Mouse (Mus musculus) lung, embryonic 14.5 days (tissue): ENCODE results near the gene Ahcyl2. TPM values are rescaled to one million over a fixed set of nuclear protein-coding genes. Genes with fewer than 3 reads are reported as not detected.
A peak's percentile ranks its signal among the peaks of the same experiment; 100 is the strongest.

Experiments used
- ATAC-seq: fragments of 200-750 bp; cut with Nextera tagmentation; 2 replicates; pipeline ENCODE4 v1.8.0; 2017; ENCODE audit warnings: mild to moderate bottlenecking, moderate TSS enrichment, moderate library complexity; ENCODE audit not compliant: insufficient read depth
- DNase-seq: peaks from one replicate; pipeline ENCODE4 v3.0.0-alpha.2; 2015
- H3K27ac ChIP-seq: fragments of 300-500 bp; sonication (generic); 2 replicates; pipeline ENCODE4 v1.5.1; 2014; ENCODE audit warnings: low read depth, mild to moderate bottlenecking, moderate library complexity
- H3K27me3 ChIP-seq: fragments of 300-500 bp; sonication (generic); 2 replicates; pipeline ENCODE4 v1.6.1; 2014; ENCODE audit warnings: low read length, control low read depth; ENCODE audit not compliant: insufficient read depth
- H3K36me3 ChIP-seq: fragments of 300-500 bp; sonication (generic); 2 replicates; pipeline ENCODE4 v1.6.1; 2014; ENCODE audit warnings: control low read depth; ENCODE audit not compliant: insufficient read depth
- H3K4me1 ChIP-seq: fragments of 300-500 bp; sonication (generic); 2 replicates; pipeline ENCODE4 v1.6.1; 2014; ENCODE audit warnings: antibody characterized with exemption, control low read depth; ENCODE audit not compliant: insufficient read depth
- H3K4me2 ChIP-seq: fragments of 300-500 bp; sonication (generic); 2 replicates; pipeline ENCODE4 v1.6.1; 2014; ENCODE audit warnings: mild to moderate bottlenecking
- H3K4me3 ChIP-seq: fragments of 300-500 bp; sonication (generic); 2 replicates; pipeline ENCODE4 v1.5.1; 2014; ENCODE audit warnings: low read depth, low read length
- H3K9ac ChIP-seq: fragments of 300-500 bp; sonication (generic); 2 replicates; pipeline ENCODE4 v1.6.1; 2014
- H3K9me3 ChIP-seq: fragments of 300-500 bp; sonication (generic); 2 replicates; pipeline ENCODE4 v1.6.1; 2016; ENCODE audit warnings: low read depth, low read length, control low read depth
- CTCF ChIP-seq: IDR thresholded peaks from 2 replicates; pipeline ENCODE4 v1.5.1; 2016; ENCODE audit warnings: antibody characterized with exemption, low read depth
- WGBS: fragments of 180-500 bp; shearing (Covaris S2); extraction: QIAGEN DNeasy Blood & Tissue Kit; methylation state at CpG from one replicate; pipeline ENCODE4 v1.1.7; 2014; 5-methylcytosine and 5-hydroxymethylcytosine counted together
- polyA plus RNA-seq: library from polyadenylated mRNA; unstranded; fragments of >200 nt; fragmentation: Nextera tagmentation; extraction: Ambion mirVana; gene quantifications from 2 replicates; pipeline ENCODE4 v1.2.1, GENCODE M21; 2014

The Ahcyl2 gene
- polyA plus RNA-seq, 1 experiment from 2014 or later: 12.4 TPM

- 83% methylated on average over 2 of the region's 2 CpGs for WGBS
Observed at GRCm38 (mm10) chr6:29841461-29841860, 73.7 kb downstream of the Ahcyl2 start.

GRCm38 (mm10) chr6:29847643-29848166, 79.9 kb downstream of the Ahcyl2 start:
- H3K9ac ChIP-seq: no peak overlapping the region
- H3K36me3 ChIP-seq: no peaks in the 10 kb centered on the region
- H3K4me2 ChIP-seq: no peak overlapping the region
- H3K27me3 ChIP-seq: no peaks in the 10 kb centered on the region
- no peaks in the 10 kb centered on the region for H3K9me3 ChIP-seq
- H3K4me3 ChIP-seq: no peak overlapping the region
- ATAC-seq (no peak), DNase-seq (no peak)
- H3K27ac ChIP-seq: no peak overlapping the region; the same call in 1 of the 2 replicates
- 50% methylated on average over 5 of the region's 5 CpGs for WGBS
- no peak for TF ChIP-seq CTCF
- no peaks in the 10 kb centered on the region for H3K4me1 ChIP-seq

More at GRCm38 (mm10) chr6:29841461-29841860, 73.7 kb downstream of the Ahcyl2 start:
- no peak overlapping the region for H3K4me3 ChIP-seq
- DNase-seq: no peak
- H3K4me2 ChIP-seq: no peak overlapping the region
- H3K9me3 ChIP-seq: no peaks in the 10 kb centered on the region
- no peak overlapping the region for H3K9ac ChIP-seq
- ATAC-seq: no peak
- H3K36me3 ChIP-seq: no peaks in the 10 kb centered on the region
- no peaks in the 10 kb centered on the region for H3K4me1 ChIP-seq
- H3K27ac ChIP-seq: no peak overlapping the region
- H3K27me3 ChIP-seq: no peaks in the 10 kb centered on the region
- TF ChIP-seq CTCF: no peak

DNA sequence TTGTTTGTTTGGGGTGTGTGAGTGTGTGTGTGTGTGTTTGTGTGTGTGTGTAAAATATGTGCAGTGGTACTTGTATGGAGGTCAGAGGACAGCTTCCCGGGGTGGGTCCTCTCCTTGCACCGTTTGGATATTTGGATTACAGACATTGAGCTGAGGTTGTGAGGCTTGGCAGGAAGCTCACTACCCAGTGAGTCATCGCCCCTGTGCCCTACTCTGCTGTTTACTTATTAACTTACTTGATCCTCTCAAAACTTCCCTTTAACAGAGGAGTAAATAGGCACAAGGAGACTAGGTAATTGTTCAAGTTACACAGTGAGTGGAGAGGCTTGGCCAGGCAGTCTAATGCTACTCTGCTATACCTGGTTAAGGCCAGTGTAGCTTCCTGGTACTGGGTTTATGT, 81.0 kb downstream of the Ahcyl2 start:
- no peak overlapping the region for H3K4me3 ChIP-seq
- no peak overlapping the region for H3K9ac ChIP-seq
- 41% methylated on average over 3 of the region's 3 CpGs for WGBS
- peak overlapping the region; percentile 25; the same call in 1 of the 2 replicates for H3K27ac ChIP-seq
- H3K4me2 ChIP-seq: no peak overlapping the region
- H3K4me1 ChIP-seq: no peaks in the 10 kb centered on the region
- ATAC-seq (no peak), DNase-seq (peak; percentile 29)
- no peak for TF ChIP-seq CTCF
- no peaks in the 10 kb centered on the region for H3K36me3 ChIP-seq
- H3K27me3 ChIP-seq: no peaks in the 10 kb centered on the region
- no peaks in the 10 kb centered on the region for H3K9me3 ChIP-seq

DNA sequence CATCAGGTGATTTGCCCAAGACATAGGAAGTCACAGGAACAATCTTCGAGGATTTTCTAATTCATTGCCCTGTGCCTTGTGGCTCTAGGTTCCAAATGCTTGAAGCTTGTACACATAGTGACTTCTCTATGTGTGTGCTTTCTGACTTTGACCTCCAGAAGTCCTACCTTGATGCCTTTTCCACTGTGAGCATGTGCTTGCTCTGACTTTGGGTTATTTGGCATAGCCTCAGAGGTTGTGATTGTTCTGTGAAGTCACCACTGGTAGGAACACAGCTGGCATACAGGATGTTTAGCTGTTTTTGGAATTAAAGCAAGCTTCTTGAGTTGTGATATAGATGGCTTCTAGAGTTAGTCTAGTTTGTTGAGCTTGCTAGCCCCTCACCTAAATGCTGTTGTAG, 82.3 kb downstream of the Ahcyl2 start:
- Histone ChIP-seq H3K9ac (no peak overlapping the region), H3K27me3 (no peaks in the 10 kb centered on the region), H3K9me3 (no peaks in the 10 kb centered on the region), H3K4me1 (no peaks in the 10 kb centered on the region), H3K4me3 (no peak overlapping the region), H3K4me2 (no peak overlapping the region), H3K36me3 (no peaks in the 10 kb centered on the region), H3K27ac (no peak overlapping the region)
- ATAC-seq (no peak), DNase-seq (no peak)
- TF ChIP-seq CTCF: no peak
- WGBS: 89% methylated on average over 1 of the region's 1 CpGs

- DNase-seq (no peak), ATAC-seq (no peak)
- no peak overlapping the region for H3K4me3 ChIP-seq
- no peak for TF ChIP-seq CTCF
- no peaks in the 10 kb centered on the region for H3K36me3 ChIP-seq
- no peak overlapping the region for H3K4me2 ChIP-seq
- H3K9ac ChIP-seq: no peak overlapping the region
- H3K27me3 ChIP-seq: no peaks in the 10 kb centered on the region
- H3K4me1 ChIP-seq: no peaks in the 10 kb centered on the region
- H3K27ac ChIP-seq: no peak overlapping the region
- no peaks in the 10 kb centered on the region for H3K9me3 ChIP-seq
- 65% methylated on average over 2 of the region's 2 CpGs for WGBS
Observed at GRCm38 (mm10) chr6:29850747-29851146, 82.9 kb downstream of the Ahcyl2 start.

GRCm38 (mm10) chr6:29851873-29852272, 84.1 kb downstream of the Ahcyl2 start:
- no peak overlapping the region for H3K9ac ChIP-seq
- no peaks in the 10 kb centered on the region for H3K27me3 ChIP-seq
- H3K4me1 ChIP-seq: no peaks in the 10 kb centered on the region
- H3K36me3 ChIP-seq: no peaks in the 10 kb centered on the region
- DNase-seq: no peak
- ATAC-seq: no peak
- H3K9me3 ChIP-seq: no peaks in the 10 kb centered on the region
- H3K4me3 ChIP-seq: no peak overlapping the region
- H3K4me2 ChIP-seq: no peak overlapping the region
- TF ChIP-seq CTCF: no peak
- 82% methylated on average over 3 of the region's 3 CpGs for WGBS
- H3K27ac ChIP-seq: no peak overlapping the region

DNA sequence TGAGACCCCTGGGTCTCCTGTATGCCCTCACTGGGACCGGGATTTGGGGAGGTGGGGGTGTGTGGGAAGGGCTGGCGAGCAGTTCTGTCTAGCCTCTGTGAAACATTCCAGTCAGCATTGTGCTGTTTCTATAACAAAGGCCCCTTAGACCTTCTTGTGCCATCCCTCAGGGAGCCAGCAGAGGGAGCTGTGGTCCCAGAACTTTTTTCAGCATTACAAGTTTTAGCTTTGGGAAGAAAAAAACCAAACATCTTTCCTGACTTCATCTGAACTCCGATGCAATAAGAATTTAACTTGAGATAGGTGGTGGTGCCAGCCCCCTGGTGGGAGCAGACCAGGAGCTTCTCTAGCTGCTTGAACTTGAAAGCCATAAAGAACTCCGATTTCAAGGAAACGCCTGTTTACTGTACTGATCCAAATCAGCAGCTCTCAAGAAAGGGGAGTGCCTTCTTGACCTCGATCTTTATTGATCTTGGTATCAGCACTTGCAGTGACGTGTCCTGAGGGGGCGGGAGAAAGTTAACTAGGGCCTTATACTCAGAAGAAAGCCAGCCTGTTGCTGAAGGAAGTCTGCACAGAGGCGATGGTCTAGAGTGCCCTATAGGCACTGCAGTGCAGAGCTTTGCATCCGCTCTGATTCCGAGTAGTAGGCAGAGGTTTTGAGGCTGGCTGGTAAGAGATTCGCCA, 85.5 kb downstream of the Ahcyl2 start:
- H3K36me3 ChIP-seq: no peaks in the 10 kb centered on the region
- 0 out of 2 replicates have a peak overlapping the region, but pooled peaks have one; percentile 25 for H3K27ac ChIP-seq
- H3K4me2 ChIP-seq: peak overlapping the region; percentile 52
- ATAC-seq (peak; percentile 82), DNase-seq (peak; percentile 92)
- H3K9ac ChIP-seq: 0 out of 2 replicates have a peak overlapping the region, but pooled peaks have one; percentile 21
- 15% methylated on average over 12 of the region's 12 CpGs for WGBS
- 0 out of 2 replicates have a peak, but pooled peaks cover under 1% of the 10 kb centered on the region for H3K4me1 ChIP-seq
- H3K4me3 ChIP-seq: peak overlapping the region; percentile 11
- TF ChIP-seq CTCF: peak; percentile 90
- H3K9me3 ChIP-seq: no peaks in the 10 kb centered on the region
- no peaks in the 10 kb centered on the region for H3K27me3 ChIP-seq
